16 mouse cellular contexts compared by ENCODE assay signal in genomic region chr3:103612636-103613355, GRCm38 (mm10). TPM values are rescaled to one million over a fixed set of nuclear protein-coding genes. Genes with fewer than 3 reads are reported as not detected.
DNase-seq lines count a peak whose midpoint lies in the region; ATAC-seq and TF ChIP-seq lines count a peak whose summit lies in the region.
"Had no signal": no experiment of that assay in that cellular context is flagged by ENCODE, and none has a peak within 500 bp of the region (broad histone marks: within the 10 kb centered on the region; RNA-seq: fewer than 3 reads in every experiment).

No protein-coding gene starts in this region.

- TF ChIP-seq CTCF in stomach, postnatal 0 days (IDR thresholded peaks at IDR 0.05; ENCODE audit: low read depth) = no peak
- TF ChIP-seq CTCF in lung, adult 2 months (IDR thresholded peaks at IDR 0.05; ENCODE audit: insufficient read depth, low read length) = no peak

- H3K4me1 ChIP-seq in heart, embryonic 12.5 days (replicated peaks) = no peaks in the 10 kb centered on the region
- no peaks in the 10 kb centered on the region for H3K4me1 ChIP-seq in stomach, postnatal 0 days (replicated peaks; ENCODE audit: control insufficient read depth, insufficient read depth)
- no peaks in the 10 kb centered on the region for H3K4me1 ChIP-seq in lung, adult 2 months (ENCODE audit: control insufficient read depth, insufficient read depth, low read length)
- H3K4me1 ChIP-seq: hindbrain, embryonic 15.5 days; neural tube, embryonic 15.5 days had no signal

- peak; percentile 16 to 27 for DNase-seq in heart, postnatal 10 days
- peak; percentile 36 to 61 for DNase-seq in layer of hippocampus, postnatal 14 days (ENCODE audit: low spot score in 2 of 2)
- DNase-seq in right cerebral cortex, postnatal 36 days (ENCODE audit: low spot score in 2 of 2) = peak; percentile 36 to 37
- DNase-seq in cerebellum, postnatal 25 days = no peak
- no peak for DNase-seq in stomach, postnatal 0 days (ENCODE audit: low spot score)
- no peak for DNase-seq in lung, adult 2 months
- DNase-seq: cerebellum, postnatal 36 days; liver; lung, postnatal 14 days; thymus, postnatal 14 days had no signal

- no peak overlapping the region for H3K27ac ChIP-seq in heart, embryonic 12.5 days (ENCODE audit: poor library complexity, severe bottlenecking)
- no peak overlapping the region for H3K27ac ChIP-seq in stomach, postnatal 0 days (replicated peaks)
- H3K27ac ChIP-seq: hindbrain, embryonic 15.5 days; midbrain, embryonic 13.5 days; neural tube, embryonic 15.5 days had no signal

- H3K9ac ChIP-seq in heart, embryonic 12.5 days = no peak overlapping the region
- H3K9ac ChIP-seq in stomach, postnatal 0 days (ENCODE audit: low read length) = no peak overlapping the region
- H3K9ac ChIP-seq: hindbrain, embryonic 15.5 days; midbrain, embryonic 13.5 days; neural tube, embryonic 15.5 days had no signal

- H3K9me3 ChIP-seq in heart, embryonic 12.5 days (replicated peaks) = no peaks in the 10 kb centered on the region
- no peaks in the 10 kb centered on the region for H3K9me3 ChIP-seq in stomach, postnatal 0 days (ENCODE audit: control insufficient read depth, low read length)
- H3K9me3 ChIP-seq: hindbrain, embryonic 15.5 days; midbrain, embryonic 13.5 days; neural tube, embryonic 15.5 days had no signal

- TF ChIP-seq EP300 in stomach, postnatal 0 days (optimal IDR thresholded peaks at IDR 0.05) = no peak

- H3K36me3 ChIP-seq in heart, embryonic 12.5 days = no peaks in the 10 kb centered on the region
- no peaks in the 10 kb centered on the region for H3K36me3 ChIP-seq in stomach, postnatal 0 days (ENCODE audit: control insufficient read depth, insufficient read depth, low read length)
- H3K36me3 ChIP-seq: hindbrain, embryonic 15.5 days; midbrain, embryonic 13.5 days; neural tube, embryonic 15.5 days had no signal

- no peak overlapping the region for H3K4me2 ChIP-seq in heart, embryonic 12.5 days
- no peak overlapping the region for H3K4me2 ChIP-seq in stomach, postnatal 0 days (replicated peaks; ENCODE audit: low read depth)
- H3K4me2 ChIP-seq: hindbrain, embryonic 15.5 days; midbrain, embryonic 13.5 days; neural tube, embryonic 15.5 days had no signal

- 52% methylated on average over 9 of the region's 9 CpGs for WGBS in heart, embryonic 12.5 days
- WGBS in stomach, postnatal 0 days = 58% methylated on average over 9 of the region's 9 CpGs
- 61% methylated on average over 9 of the region's 9 CpGs for WGBS in lung, adult 2 months

- intact Hi-C loops in heart, postnatal 10 days (cut with DNase I) = no loop called here

- no peak for TF ChIP-seq POLR2A in lung, adult 2 months (IDR thresholded peaks at IDR 0.05; ENCODE audit: borderline replicate concordance, extremely low read depth, low read depth, low read length)

- H3K4me3 ChIP-seq in heart, embryonic 12.5 days = no peak overlapping the region
- no peak overlapping the region for H3K4me3 ChIP-seq in stomach, postnatal 0 days (ENCODE audit: low read depth, low read length)
- H3K4me3 ChIP-seq in lung, adult 2 months (replicated peaks; ENCODE audit: extremely low read depth, low read depth, low read length) = no peak overlapping the region
- H3K4me3 ChIP-seq: hindbrain, embryonic 15.5 days; midbrain, embryonic 13.5 days; neural tube, embryonic 15.5 days had no signal

- H3K27me3 ChIP-seq in heart, embryonic 12.5 days (replicated peaks) = 0 out of 2 replicates have a peak, but pooled peaks cover 16% of the 10 kb centered on the region
- no peaks in the 10 kb centered on the region for H3K27me3 ChIP-seq in stomach, postnatal 0 days (ENCODE audit: control insufficient read depth, insufficient read depth, low read length)
- H3K27me3 ChIP-seq: hindbrain, embryonic 15.5 days; midbrain, embryonic 13.5 days; neural tube, embryonic 15.5 days had no signal

- no peak for ATAC-seq in heart, embryonic 12.5 days (ENCODE audit: insufficient number of reproducible peaks, low FRiP score)
- peak; percentile 93 for ATAC-seq in frontal cortex, adult (ENCODE audit: low TSS enrichment)
- no peak for ATAC-seq in stomach, postnatal 0 days (ENCODE audit: low FRiP score, low TSS enrichment)
- ATAC-seq: midbrain, embryonic 13.5 days had no signal

RNA-seq across cellular contexts. Expression of gene Atg4a-ps, which starts 33.1 kb away (rescaled TPM):
- total RNA-seq in heart, postnatal 10 days (2021) = 1 to 10 TPM in 1 of 2 experiments, not detected in 1; 1.5 TPM
- not detected in 2 replicates for polyA plus RNA-seq in heart, embryonic 12.5 days (2016; fragmentation: Nextera tagmentation; extraction: Ambion mirVana)
- total RNA-seq in layer of hippocampus, postnatal 14 days (2021) = under 1 TPM in 1 of 2 experiments, not detected in 1; 0.90 TPM
- polyA plus RNA-seq in stomach, postnatal 0 days (2015; fragmentation: Nextera tagmentation; extraction: Ambion mirVana) = 0.19 and 0.21 TPM in 2 replicates
- polyA plus RNA-seq in lung, adult 2 months (2012; rRNA removed) = not detected in 2 replicates
- polyA plus RNA-seq: hindbrain, embryonic 15.5 days had no signal

RNA-seq across cellular contexts. Expression of gene Syt6, which starts 37.8 kb away (rescaled TPM):
- total RNA-seq in heart, postnatal 10 days (2021) = not detected
- polyA plus RNA-seq in heart, embryonic 12.5 days (2016; fragmentation: Nextera tagmentation; extraction: Ambion mirVana) = 0.11 and 0.21 TPM in 2 replicates
- total RNA-seq in layer of hippocampus, postnatal 14 days (2021) = 1 to 10 TPM; 8.3 to 8.8 TPM
- polyA plus RNA-seq in stomach, postnatal 0 days (2015; fragmentation: Nextera tagmentation; extraction: Ambion mirVana) = 0.58 and 0.64 TPM in 2 replicates
- 0.63 and 1.1 TPM in 2 replicates for polyA plus RNA-seq in lung, adult 2 months (2012; rRNA removed)
- total RNA-seq: granulocyte monocyte progenitor cell, adult 5-6 weeks had no signal

Comparison
In these comparisons a context has a peak if more than half of its experiments do, and no peak if none do; other contexts are left out.
1. DNase-seq: peak in heart, postnatal 10 days (2 of 2), layer of hippocampus, postnatal 14 days (2 of 2) and right cerebral cortex, postnatal 36 days (2 of 2); none in cerebellum, postnatal 25 days (0 of 2), stomach, postnatal 0 days (single experiment) and lung, adult 2 months (single experiment).